Mouse (Mus musculus): ENCODE measurements at regions not wholly inside any gene's neighbourhood (a gene's known extent, or its start where the extent isn't known, plus 50 kb on each side); places are given as distances from the start of the nearest gene placed in this dataset.
"Not testable (repeated sequence)": the region's sequence is repeated elsewhere in the genome, so short reads cannot be mapped to it uniquely, and the experiment has no call there.

DNA sequence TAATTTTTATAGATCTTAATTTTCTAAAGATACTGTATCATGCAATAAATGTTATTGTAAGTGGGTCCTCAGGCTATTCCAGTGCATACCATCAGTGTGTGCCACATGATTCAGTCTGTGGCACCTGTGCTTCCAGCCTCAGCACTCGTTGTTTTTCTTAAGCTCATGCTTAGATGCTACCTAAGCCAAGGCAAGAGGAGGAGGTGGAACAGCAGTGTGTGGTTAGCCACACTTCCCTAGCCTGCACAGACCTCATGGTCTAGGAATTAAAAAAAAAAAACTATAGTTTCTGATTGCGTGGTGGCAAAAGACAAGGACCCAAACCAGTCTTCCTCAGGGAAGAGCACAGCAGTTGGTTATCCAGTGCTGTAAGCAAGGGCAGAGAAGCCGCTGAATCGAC is 287.3 kb upstream of the Olfr1507 start:
- TF ChIP-seq CTCF (IDR thresholded peaks at IDR 0.05; ENCODE audit: insufficient read depth, low read length); POLR2A (IDR thresholded peaks at IDR 0.05; ENCODE audit: borderline replicate concordance, extremely low read depth, low read depth, low read length): not testable (repeated sequence)
